Mouse (Mus musculus) kidney, postnatal 0 days (tissue): ENCODE data around the gene Serp1. TPM values are rescaled to one million over a fixed set of nuclear protein-coding genes. Genes with fewer than 3 reads are reported as not detected.

Experiments
- ATAC-seq: fragments of 200-750 bp; cut with Nextera tagmentation; replicated peaks from 2 replicates; pipeline ENCODE4 v1.8.0; 2017; ENCODE audit warnings: low read depth, moderate number of reproducible peaks, moderate TSS enrichment, moderate library complexity; ENCODE audit not compliant: low FRiP score
- DNase-seq: peaks from one replicate; pipeline ENCODE4 v3.0.0-alpha.2; 2016; ENCODE audit warnings: low spot score
- H3K27ac ChIP-seq: fragments of 300-500 bp; sonication (generic); 2 replicates; pipeline ENCODE4 v1.5.1; 2014; ENCODE audit warnings: mild to moderate bottlenecking
- H3K27me3 ChIP-seq: fragments of 300-500 bp; sonication (generic); 2 replicates; pipeline ENCODE4 v1.6.1; 2014; ENCODE audit warnings: low read length, mixed read lengths; ENCODE audit not compliant: insufficient read depth
- H3K36me3 ChIP-seq: fragments of 300-500 bp; sonication (generic); 2 replicates; pipeline ENCODE4 v1.6.1; 2014; ENCODE audit warnings: low read length, mixed read lengths; ENCODE audit not compliant: insufficient read depth
- H3K4me1 ChIP-seq: fragments of 300-500 bp; sonication (generic); replicated peaks from 2 replicates; pipeline ENCODE4 v1.6.1; 2014; ENCODE audit warnings: antibody characterized with exemption, low read length, mixed read lengths; ENCODE audit not compliant: insufficient read depth
- H3K4me2 ChIP-seq: fragments of 300-500 bp; sonication (generic); 2 replicates; pipeline ENCODE4 v1.6.1; 2014; ENCODE audit warnings: mild to moderate bottlenecking, low read length, moderate library complexity, mixed read lengths
- H3K4me3 ChIP-seq: fragments of 300-500 bp; sonication (generic); replicated peaks from 2 replicates; pipeline ENCODE4 v1.5.1; 2014; ENCODE audit warnings: low read depth, low read length
- H3K9ac ChIP-seq: fragments of 300-500 bp; sonication (generic); 2 replicates; pipeline ENCODE4 v1.6.1; 2014; ENCODE audit warnings: low read depth, low read length
- H3K9me3 ChIP-seq: fragments of 300-500 bp; sonication (generic); replicated peaks from 2 replicates; pipeline ENCODE4 v1.6.1; 2016; ENCODE audit warnings: low read length, inconsistent platforms, mixed read lengths
- CTCF ChIP-seq: IDR thresholded peaks from 2 replicates; pipeline ENCODE4 v1.5.1; 2016; ENCODE audit warnings: antibody characterized with exemption, low read depth, mild to moderate bottlenecking, moderate library complexity
- WGBS: fragments of 180-500 bp; shearing (Covaris S2); extraction: QIAGEN DNeasy Blood & Tissue Kit; methylation state at CpG from one replicate; pipeline ENCODE4 v1.1.7; 2014; 5-methylcytosine and 5-hydroxymethylcytosine counted together
- polyA plus RNA-seq: library from polyadenylated mRNA; unstranded; fragments of >200 nt; fragmentation: Nextera tagmentation; extraction: Ambion mirVana; gene quantifications from 2 replicates; pipeline ENCODE4 v1.2.1, GENCODE M21; 2015

Serp1 gene
- polyA plus RNA-seq: 142 and 159 TPM in 2 replicates

GRCm38 (mm10) chr3:58525652-58526407 lies at the start of gene Serp1, which contains the start of gene Eif2a:
Serp1 (minus strand) TSS chr3:58525892.
Eif2a (plus strand) TSS chr3:58525821.
- TF ChIP-seq CTCF: no peak
- Histone ChIP-seq H3K4me1 (0 out of 2 replicates have a peak, but pooled peaks cover 3% of the 10 kb centered on the region), H3K4me3 (peak within 1 kb of the TSS; percentile 96), H3K27ac (peak within 1 kb of the TSS; percentile 96), H3K27me3 (no peaks in the 10 kb centered on the region), H3K36me3 (peaks cover 13% of the 10 kb centered on the region), H3K9me3 (no peaks in the 10 kb centered on the region), H3K4me2 (peak within 1 kb of the TSS; percentile 87), H3K9ac (peak within 1 kb of the TSS; percentile 97)
- ATAC-seq: peak; percentile 99
- DNase-seq: peak; percentile 99
- WGBS: under 1% methylated on average over 57 of the region's 57 CpGs

- Histone ChIP-seq H3K27ac (no peak overlapping the region), H3K4me2 (no peak overlapping the region), H3K9ac (no peak overlapping the region), H3K27me3 (no peaks in the 10 kb centered on the region), H3K9me3 (no peaks in the 10 kb centered on the region), H3K4me1 (no peaks in the 10 kb centered on the region), H3K36me3 (no peaks in the 10 kb centered on the region), H3K4me3 (no peak overlapping the region)
- no peak for TF ChIP-seq CTCF
- no peak for ATAC-seq
- DNase-seq: no peak
- 75% methylated on average over 3 of the region's 3 CpGs for WGBS
These were observed 45.1 kb upstream of the Serp1 start for GRCm38 (mm10) chr3:58570821-58571220.

DNA sequence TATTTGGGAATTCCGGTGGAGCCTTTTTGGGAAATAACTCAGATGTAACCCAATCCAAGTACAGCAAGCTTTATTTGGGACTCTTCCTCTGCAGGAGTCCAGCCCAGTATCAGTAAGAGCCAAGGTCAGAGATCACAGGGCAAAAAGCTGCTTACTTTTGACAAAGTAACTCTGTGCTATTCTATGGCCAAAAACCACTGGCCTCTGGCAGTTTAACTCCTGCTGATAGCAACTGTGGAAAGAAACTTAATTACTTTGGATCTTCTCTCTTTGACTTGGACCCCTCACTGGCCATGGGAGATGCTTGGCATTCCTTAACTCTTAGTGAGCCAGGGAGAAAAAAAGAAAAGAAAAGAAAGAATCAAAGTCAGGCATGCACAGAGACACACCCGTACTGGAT lies 35.7 kb upstream of the Serp1 start:
- no peaks in the 10 kb centered on the region for H3K27me3 ChIP-seq
- no peak overlapping the region for H3K9ac ChIP-seq
- no peak overlapping the region for H3K4me2 ChIP-seq
- DNase-seq: peak; percentile 33
- H3K27ac ChIP-seq: no peak overlapping the region
- no peaks in the 10 kb centered on the region for H3K4me1 ChIP-seq
- H3K36me3 ChIP-seq: peaks cover 9% of the 10 kb centered on the region
- no peaks in the 10 kb centered on the region for H3K9me3 ChIP-seq
- H3K4me3 ChIP-seq: no peak overlapping the region
- no peak for TF ChIP-seq CTCF
- WGBS: 46% methylated on average over 2 of the region's 2 CpGs
- no peak for ATAC-seq

DNA sequence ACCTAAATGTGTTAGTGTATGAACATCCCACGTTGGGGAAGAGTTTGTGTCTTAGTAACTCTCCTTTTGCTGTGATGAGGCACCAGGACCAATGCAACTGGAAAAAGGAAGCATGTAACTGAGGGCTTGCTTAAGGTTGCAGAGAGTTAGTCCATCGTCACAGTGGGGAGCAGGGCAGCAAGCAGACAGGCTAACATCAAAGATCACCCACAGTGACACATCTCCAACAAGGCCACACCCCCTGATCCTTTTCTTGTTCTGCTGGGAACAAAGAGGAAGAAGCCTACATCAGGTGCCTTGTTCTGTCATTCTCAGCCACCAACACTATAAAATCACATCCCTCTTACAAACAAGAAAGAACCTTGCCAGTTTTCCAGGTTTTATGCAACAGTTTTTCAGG lies 34.2 kb upstream of the Serp1 start:
- Histone ChIP-seq H3K4me3 (no peak overlapping the region), H3K9me3 (no peaks in the 10 kb centered on the region), H3K27me3 (no peaks in the 10 kb centered on the region), H3K27ac (no peak overlapping the region), H3K36me3 (peaks cover 10% of the 10 kb centered on the region), H3K4me1 (no peaks in the 10 kb centered on the region), H3K9ac (no peak overlapping the region), H3K4me2 (no peak overlapping the region)
- no peak for ATAC-seq
- no peak for DNase-seq
- TF ChIP-seq CTCF: no peak
- WGBS: 37% methylated on average over 2 of the region's 2 CpGs

DNA sequence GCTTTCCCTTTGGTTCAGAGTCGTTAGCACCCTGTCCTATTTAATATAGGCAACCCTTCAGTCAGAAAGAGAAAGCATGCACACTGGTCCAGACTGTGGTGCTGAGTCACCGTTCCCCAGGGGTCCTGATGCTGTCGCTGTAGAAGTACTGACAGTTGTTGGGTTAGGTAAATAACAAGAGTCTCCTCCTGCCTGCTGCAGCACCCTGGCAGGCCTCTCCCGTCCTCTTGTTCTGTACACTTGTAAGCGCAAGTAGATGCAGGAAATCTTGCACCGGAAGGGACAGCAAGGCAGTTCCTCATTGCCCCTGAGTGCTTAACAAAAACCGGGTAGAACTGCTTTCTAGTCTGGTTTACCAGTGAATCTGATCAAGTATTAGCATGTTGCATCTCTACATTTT lies 31.0 kb upstream of the Serp1 start:
- Histone ChIP-seq H3K9ac (no peak overlapping the region), H3K4me3 (no peak overlapping the region), H3K27me3 (no peaks in the 10 kb centered on the region), H3K4me2 (no peak overlapping the region), H3K4me1 (no peaks in the 10 kb centered on the region), H3K9me3 (no peaks in the 10 kb centered on the region), H3K27ac (no peak overlapping the region), H3K36me3 (peaks cover 22% of the 10 kb centered on the region)
- DNase-seq (no peak), ATAC-seq (no peak)
- no peak for TF ChIP-seq CTCF
- 89% methylated on average over 7 of the region's 7 CpGs for WGBS

DNA sequence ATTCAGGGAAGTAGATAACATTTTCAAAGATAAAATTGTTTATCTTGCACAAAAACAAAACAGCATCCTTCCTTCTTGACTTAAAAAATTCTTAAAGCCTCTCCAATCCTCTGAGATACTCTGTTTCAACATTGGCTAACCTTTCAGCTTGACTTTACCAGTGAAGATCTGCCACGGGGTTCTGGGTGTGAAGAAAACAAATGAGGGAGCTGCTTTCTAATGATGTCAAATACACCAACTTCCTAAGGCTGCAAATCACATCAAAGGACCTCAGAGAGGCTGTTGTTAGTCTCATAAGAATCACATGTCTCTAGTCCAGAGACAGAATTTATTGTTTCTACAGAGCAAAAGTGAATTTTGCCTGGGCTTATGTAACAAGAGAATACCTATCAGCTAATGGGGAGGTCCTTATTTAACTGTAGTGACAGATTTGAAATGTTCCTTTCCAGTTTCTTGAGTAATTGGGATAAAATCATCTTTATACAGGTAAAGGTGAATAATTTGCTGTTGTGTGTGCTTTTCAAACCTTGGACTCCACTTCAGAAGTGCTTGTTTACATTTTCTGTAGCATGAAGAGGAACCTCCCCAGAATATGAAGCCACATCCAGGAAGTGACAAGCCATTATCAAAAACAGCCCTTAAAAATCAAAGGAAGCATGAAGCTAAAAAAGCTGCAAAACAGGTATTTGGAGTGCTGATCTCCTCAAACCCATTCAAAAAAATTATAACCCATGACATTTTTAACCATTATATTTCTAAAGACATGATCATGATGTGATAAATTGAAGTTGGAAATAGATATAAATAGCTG lies 26.5 kb upstream of the Serp1 start:
- H3K27ac ChIP-seq: no peak overlapping the region
- H3K9me3 ChIP-seq: no peaks in the 10 kb centered on the region
- DNase-seq (no peak), ATAC-seq (no peak)
- peaks cover 31% of the 10 kb centered on the region for H3K36me3 ChIP-seq
- WGBS: 36% methylated on average over 1 of the region's 1 CpGs
- TF ChIP-seq CTCF: no peak
- no peaks in the 10 kb centered on the region for H3K27me3 ChIP-seq
- no peak overlapping the region for H3K4me3 ChIP-seq
- H3K4me1 ChIP-seq: no peaks in the 10 kb centered on the region
- H3K4me2 ChIP-seq: no peak overlapping the region
- H3K9ac ChIP-seq: no peak overlapping the region
